In genomic region chr3:123329251-123329650, GRCm38 (mm10) we compare ENCODE assay signal across 8 mouse cellular contexts. TPM values are rescaled to one million over a fixed set of nuclear protein-coding genes. Genes with fewer than 3 reads are reported as not detected.
DNase-seq lines count a peak whose midpoint lies in the region; TF ChIP-seq lines count a peak whose summit lies in the region.
"Had no signal": no experiment of that assay in that cellular context is flagged by ENCODE, and none has a peak within 500 bp of the region (broad histone marks: within the 10 kb centered on the region; RNA-seq: fewer than 3 reads in every experiment).

No protein-coding gene starts in this region.

- dilution Hi-C loops in CH12.LX (cut with MboI; ENCODE audit: extremely low pct_ligation_motif_present, extremely low pct_unique_long_range_greater_than_20kb, low sequenced_read_pairs), result no loop called here

- no peak for TF ChIP-seq POLR2A in CH12.LX (IDR thresholded peaks at IDR 0.05; ENCODE audit: low read depth, low read length)
- no peak for TF ChIP-seq POLR2A in thymus, adult 2 months (IDR thresholded peaks at IDR 0.05; ENCODE audit: control insufficient read depth, extremely low read depth, insufficient read depth, low read length, poor library complexity)

- peaks cover 4% of the 10 kb centered on the region; the same call in 1 of the 2 replicates for H3K79me2 ChIP-seq in CH12.LX (replicated peaks; ENCODE audit: control insufficient read depth, extremely low read depth, insufficient read depth, poor library complexity, severe bottlenecking)

- H3K4me1 ChIP-seq in CH12.LX (ENCODE audit: control insufficient read depth in 1 of 2, insufficient read depth in 2 of 2), result peaks cover 13 to 40% of the 10 kb centered on the region in 2 experiments
- 0 out of 2 replicates have a peak, but pooled peaks cover 2% of the 10 kb centered on the region for H3K4me1 ChIP-seq in thymus, adult 2 months (replicated peaks; ENCODE audit: control insufficient read depth, insufficient read depth, low read length)

- DNase-seq in 3T3-L1 (ENCODE audit: low read depth, low spot score) (peak; percentile 99), CH12.LX (ENCODE audit: extremely low read depth) (peak; percentile 54)
- peak; percentile 62 for DNase-seq in gastrocnemius, postnatal 10 days
- DNase-seq in kidney, adult 8-10 months, result peak; percentile 18 to 27
- DNase-seq in ovary, postnatal 36 days (ENCODE audit: low spot score), result peak; percentile 46
- no peak for DNase-seq in thymus, adult 2 months
- DNase-seq in right cerebral cortex, postnatal 14 days, result no peak

- 89% methylated on average over 6 of the region's 6 CpGs for WGBS in thymus, adult 2 months

- H3K36me3 ChIP-seq in CH12.LX (replicated peaks in 1 of 2; ENCODE audit: control insufficient read depth in 1 of 2, insufficient read depth in 1 of 2, low read length in 1 of 2), result peaks cover 14 to 38% of the 10 kb centered on the region in 2 experiments
- no peaks in the 10 kb centered on the region for H3K36me3 ChIP-seq in thymus, adult 2 months (ENCODE audit: control insufficient read depth, insufficient read depth, low read length)

- no peak for TF ChIP-seq RAD21 in CH12.LX (IDR thresholded peaks at IDR 0.05; ENCODE audit: low read depth, low read length)

- no peak for TF ChIP-seq CTCF in CH12.LX (conservative IDR thresholded peaks at IDR 0.05 in 1 of 2, IDR thresholded peaks at IDR 0.05 in 1 of 2; ENCODE audit: low read depth in 2 of 2, low read length in 2 of 2)
- TF ChIP-seq CTCF in thymus, adult 2 months (IDR thresholded peaks at IDR 0.05; ENCODE audit: borderline replicate concordance, control insufficient read depth, extremely low read depth, insufficient read depth, low read length, poor library complexity), result no peak

- H3K9me3 ChIP-seq in CH12.LX (replicated peaks; ENCODE audit: low read length), result no peaks in the 10 kb centered on the region
- H3K9me3 ChIP-seq: limb, embryonic 15.5 days had no signal

- peak overlapping the region; percentile 11; the same call in 1 of the 2 replicates for H3K27ac ChIP-seq in CH12.LX (ENCODE audit: insufficient read depth, low read depth)
- no peak overlapping the region for H3K27ac ChIP-seq in thymus, adult 2 months (ENCODE audit: control insufficient read depth, insufficient read depth, low read length)
- H3K27ac ChIP-seq: limb, embryonic 15.5 days had no signal

- H3K4me2 ChIP-seq in CH12.LX (ENCODE audit: insufficient read depth, low read depth, poor library complexity, severe bottlenecking), result peak overlapping the region; percentile 34
- H3K4me2 ChIP-seq: limb, embryonic 15.5 days had no signal

- H3K4me3 ChIP-seq in CH12.LX (replicated peaks in 1 of 3; ENCODE audit: low read depth in 2 of 3, low read length in 2 of 3, poor library complexity in 1 of 3), result no peak overlapping the region
- no peak overlapping the region for H3K4me3 ChIP-seq in thymus, adult 2 months (ENCODE audit: control insufficient read depth, insufficient read depth, low read length)
- H3K4me3 ChIP-seq: limb, embryonic 15.5 days had no signal

- in situ Hi-C loops in CH12.LX (cut with MboI; ENCODE audit: low pct_ligation_motif_present, low pct_unique_long_range_greater_than_20kb, low sequenced_read_pairs), result loop anchor here (10.0 kb wide), 1 partner anchor 94 kb away; the partner anchor contains the start of gene Synpo2

- H3K27me3 ChIP-seq in CH12.LX (replicated peaks), result no peaks in the 10 kb centered on the region
- no peaks in the 10 kb centered on the region for H3K27me3 ChIP-seq in thymus, adult 2 months (ENCODE audit: control insufficient read depth, insufficient read depth, low read length)
- H3K27me3 ChIP-seq: limb, embryonic 15.5 days had no signal

- H3K9ac ChIP-seq in CH12.LX (ENCODE audit: insufficient read depth, low read depth), result no peak overlapping the region
- H3K9ac ChIP-seq: limb, embryonic 15.5 days had no signal

- TF ChIP-seq EP300 in CH12.LX (IDR thresholded peaks at IDR 0.05; ENCODE audit: low read length), result no peak

TF ChIP-seq in CH12.LX, 34 proteins besides CTCF, POLR2A, EP300 and RAD21:
- TF ChIP-seq MAZ (IDR thresholded peaks at IDR 0.05; ENCODE audit: low read depth, low read length) (no peak), RCOR1 (conservative IDR thresholded peaks at IDR 0.05; ENCODE audit: low read depth, low read length) (no peak), ETS1 (conservative IDR thresholded peaks at IDR 0.05; ENCODE audit: low read depth, low read length) (0 out of 2 replicates have a peak, but pooled peaks have one; percentile 25), MAFK (IDR thresholded peaks at IDR 0.05; ENCODE audit: insufficient replicate concordance, low read length) (no peak), MXI1 (IDR thresholded peaks at IDR 0.05; ENCODE audit: low read depth, low read length) (no peak), UBTF (IDR thresholded peaks at IDR 0.05; ENCODE audit: low read depth, low read length) (no peak)
TF ChIP-seq in CH12.LX: peak in this region for 1.

RNA-seq across cellular contexts. Expression of gene Mettl14, which starts 56.7 kb away (rescaled TPM):
- 5.7 and 6.0 TPM in 2 replicates for total RNA-seq in CH12.LX (2012; rRNA removed)
- total RNA-seq in CH12.LX (2014; rRNA removed), result 8.1 and 8.7 TPM in 2 replicates
- polyA plus RNA-seq in CH12.LX (2012; ENCODE audit: insufficient read length, low read depth), result 12.8 and 13.3 TPM in 2 replicates
- total RNA-seq in gastrocnemius, postnatal 10 days (2021), result 10 to 100 TPM in 1 of 2 experiments, 1 to 10 TPM in 1; 9.8 to 11.5 TPM
- 8.5 and 8.8 TPM in 2 replicates for polyA plus RNA-seq in thymus, adult 2 months (2012; rRNA removed)

Comparison
In these comparisons a context has a peak if more than half of its experiments do, and no peak if none do; other contexts are left out.
1. DNase-seq: peak in 3T3-L1 (single experiment), CH12.LX (single experiment), gastrocnemius, postnatal 10 days (single experiment), kidney, adult 8-10 months (2 of 2) and ovary, postnatal 36 days (single experiment); none in thymus, adult 2 months (single experiment) and right cerebral cortex, postnatal 14 days (single experiment).